In genomic region chr17:80574471-80574965, GRCm38 (mm10) we compare ENCODE assay signal across 16 mouse cellular contexts.
"Had no signal": no experiment of that assay in that cellular context is flagged by ENCODE, and none has a peak within 500 bp of the region (broad histone marks: within the 10 kb centered on the region; RNA-seq: fewer than 3 reads in every experiment).

No protein-coding gene starts in this region.

- H3K9ac ChIP-seq: limb, embryonic 12.5 days; limb, embryonic 15.5 days; liver, embryonic 14.5 days; liver, postnatal 0 days; lung, embryonic 14.5 days; stomach, embryonic 15.5 days had no signal

- DNase-seq: layer of hippocampus, adult 9-11 months; liver, postnatal 0 days; lung, embryonic 14.5 days; midbrain, embryonic 14.5 days; right cerebral cortex, postnatal 25 days; spleen, adult 18-20 months; thymus, postnatal 25 days had no signal

- H3K4me2 ChIP-seq: limb, embryonic 12.5 days; limb, embryonic 15.5 days; liver, embryonic 11.5 days; lung, embryonic 14.5 days; stomach, embryonic 15.5 days had no signal

- H3K27ac ChIP-seq: kidney, postnatal 0 days; layer of hippocampus, adult 2 months; limb, embryonic 12.5 days; limb, embryonic 15.5 days; liver, embryonic 14.5 days; macrophage; stomach, embryonic 15.5 days had no signal

- H3K27me3 ChIP-seq: limb, embryonic 12.5 days; limb, embryonic 15.5 days; stomach, embryonic 15.5 days had no signal

- ATAC-seq: liver, postnatal 0 days; lung, postnatal 0 days had no signal

- H3K4me3 ChIP-seq: layer of hippocampus, adult 2 months; limb, embryonic 12.5 days; limb, embryonic 15.5 days; stomach, embryonic 15.5 days had no signal

- H3K36me3 ChIP-seq: limb, embryonic 12.5 days; stomach, embryonic 15.5 days had no signal

- H3K9me3 ChIP-seq: limb, embryonic 12.5 days; limb, embryonic 15.5 days; stomach, embryonic 15.5 days had no signal
